Mouse (Mus musculus) liver, embryonic 12.5 days (tissue): ENCODE results near the gene Vax1. TPM values are rescaled to one million over a fixed set of nuclear protein-coding genes. Genes with fewer than 3 reads are reported as not detected.

ENCODE experiments used
- ATAC-seq: fragments of 200-750 bp; cut with Nextera tagmentation; 2 replicates; pipeline ENCODE4 v1.8.0; 2017; ENCODE audit warnings: moderate number of reproducible peaks, mild to moderate bottlenecking, moderate library complexity
- H3K27ac ChIP-seq: fragments of 300-500 bp; sonication (generic); 2 replicates; pipeline ENCODE4 v1.5.1; 2016; ENCODE audit warnings: mild to moderate bottlenecking
- H3K27me3 ChIP-seq: fragments of 300-500 bp; sonication (generic); replicated peaks from 2 replicates; pipeline ENCODE4 v1.6.1; 2016; ENCODE audit warnings: mild to moderate bottlenecking, moderate library complexity
- H3K36me3 ChIP-seq: fragments of 300-500 bp; sonication (generic); 2 replicates; pipeline ENCODE4 v1.6.1; 2016; ENCODE audit warnings: mild to moderate bottlenecking, moderate library complexity
- H3K4me1 ChIP-seq: fragments of 300-500 bp; sonication (generic); 2 replicates; pipeline ENCODE4 v1.6.1; 2016
- H3K4me2 ChIP-seq: fragments of 300-500 bp; sonication (generic); 2 replicates; pipeline ENCODE4 v1.6.1; 2016; ENCODE audit warnings: mild to moderate bottlenecking, moderate library complexity
- H3K4me3 ChIP-seq: fragments of 300-500 bp; sonication (generic); 2 replicates; pipeline ENCODE4 v1.5.1; 2016; ENCODE audit warnings: mild to moderate bottlenecking, moderate library complexity
- H3K9ac ChIP-seq: fragments of 300-500 bp; sonication (generic); 2 replicates; pipeline ENCODE4 v1.6.1; 2016; ENCODE audit warnings: mild to moderate bottlenecking, moderate library complexity
- H3K9me3 ChIP-seq: fragments of 300-500 bp; sonication (generic); replicated peaks from 2 replicates; pipeline ENCODE4 v1.6.1; 2016; ENCODE audit warnings: mild to moderate bottlenecking, moderate library complexity
- WGBS: fragments of 180-500 bp; shearing (Covaris S2); methylation state at CpG from one replicate; pipeline ENCODE4 v1.1.7; 2016; ENCODE audit not compliant: insufficient replicate concordance; 5-methylcytosine and 5-hydroxymethylcytosine counted together
- polyA plus RNA-seq: library from polyadenylated mRNA; unstranded; fragments of >200 nt; fragmentation: Nextera tagmentation; extraction: Ambion mirVana; gene quantifications from 2 replicates; pipeline ENCODE4 v1.2.1, GENCODE M21; 2016

The Vax1 gene
- polyA plus RNA-seq: not detected in 2 replicates

DNA sequence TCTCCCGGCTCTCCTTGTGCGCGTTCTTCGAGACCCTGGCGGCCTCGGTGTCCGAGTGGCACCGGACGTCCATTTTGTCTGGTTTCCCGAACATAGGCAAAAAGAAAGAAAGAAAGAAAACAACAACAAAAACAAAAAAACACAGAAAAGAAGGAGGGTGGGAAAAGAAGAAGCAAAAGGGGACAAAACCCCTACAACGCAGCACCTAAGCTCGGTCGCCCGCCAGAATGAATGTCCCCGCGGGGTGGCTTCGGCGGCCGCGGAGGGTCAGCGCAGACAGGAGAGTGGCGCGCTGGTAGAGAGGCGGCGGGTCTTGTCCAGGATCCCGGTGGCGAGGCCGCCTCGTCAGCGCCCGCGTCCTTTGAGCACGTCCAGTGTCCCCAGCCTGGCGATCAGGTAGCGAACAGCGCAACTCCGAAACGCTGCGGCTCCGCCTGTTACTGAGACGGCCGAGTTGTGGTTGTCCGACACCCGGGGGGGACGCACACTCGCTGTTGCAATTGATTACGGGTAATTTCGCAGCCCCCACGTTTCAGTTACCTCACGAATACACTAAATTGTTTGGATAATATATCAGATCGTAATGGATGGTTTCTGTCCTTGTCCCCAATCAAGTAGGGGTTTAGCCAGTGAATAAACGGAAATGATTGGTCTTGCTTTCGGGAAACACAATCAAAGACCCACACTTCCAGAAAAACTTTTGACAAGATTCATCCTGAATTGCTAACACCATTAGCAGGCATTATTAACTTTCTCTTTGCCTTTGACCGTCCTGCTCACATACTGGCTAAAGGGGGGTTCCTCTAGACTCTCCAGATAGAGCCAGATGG is at the start of gene Vax1:
Vax1 (minus strand) TSS at position 121 of the 830 bp plus-strand sequence.
- peak within 1 kb of the TSS; percentile 17 for H3K4me3 ChIP-seq
- peaks cover 5% of the 10 kb centered on the region; the same call in 1 of the 2 replicates for H3K4me1 ChIP-seq
- H3K27me3 ChIP-seq: peaks cover 98% of the 10 kb centered on the region
- no peak within 1 kb of the TSS for H3K27ac ChIP-seq
- H3K9ac ChIP-seq: no peak within 1 kb of the TSS
- peak within 1 kb of the TSS; percentile 31 for H3K4me2 ChIP-seq
- H3K9me3 ChIP-seq: no peaks in the 10 kb centered on the region
- 2% methylated on average over 54 of the region's 54 CpGs for WGBS
- no peaks in the 10 kb centered on the region for H3K36me3 ChIP-seq
- ATAC-seq: no peak

DNA sequence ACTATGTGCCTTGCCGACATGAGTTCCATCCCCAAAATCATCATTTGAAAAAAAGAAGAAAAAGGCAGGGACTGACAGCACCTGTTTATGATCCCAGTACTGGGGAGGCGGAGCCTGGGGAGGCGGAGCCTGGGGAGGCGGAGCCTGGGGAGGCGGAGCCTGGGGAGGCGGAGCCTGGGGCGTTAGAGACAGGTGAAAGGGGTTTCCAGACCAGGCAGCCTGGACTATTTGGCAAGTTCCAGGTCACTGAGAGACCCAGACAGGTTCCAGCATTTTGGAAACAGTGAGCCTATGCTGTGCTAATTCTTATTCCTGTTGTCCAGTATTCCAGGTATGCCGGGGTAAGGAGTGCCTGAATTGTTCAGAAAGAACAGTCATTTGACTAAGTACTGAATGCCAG is 49.1 kb upstream of the Vax1 start, which contains the start of gene Kcnk18:
Kcnk18 (plus strand) TSS at position 224 of the 400 bp plus-strand sequence.
- no peak for ATAC-seq
- WGBS: 71% methylated on average over 8 of the region's 8 CpGs
- Histone ChIP-seq H3K9ac (no peak within 1 kb of the TSS), H3K9me3 (no peaks in the 10 kb centered on the region), H3K4me2 (no peak within 1 kb of the TSS), H3K4me1 (no peaks in the 10 kb centered on the region), H3K27ac (no peak within 1 kb of the TSS), H3K27me3 (no peaks in the 10 kb centered on the region; the same call in 1 of the 2 replicates), H3K36me3 (no peaks in the 10 kb centered on the region), H3K4me3 (no peak within 1 kb of the TSS)

DNA sequence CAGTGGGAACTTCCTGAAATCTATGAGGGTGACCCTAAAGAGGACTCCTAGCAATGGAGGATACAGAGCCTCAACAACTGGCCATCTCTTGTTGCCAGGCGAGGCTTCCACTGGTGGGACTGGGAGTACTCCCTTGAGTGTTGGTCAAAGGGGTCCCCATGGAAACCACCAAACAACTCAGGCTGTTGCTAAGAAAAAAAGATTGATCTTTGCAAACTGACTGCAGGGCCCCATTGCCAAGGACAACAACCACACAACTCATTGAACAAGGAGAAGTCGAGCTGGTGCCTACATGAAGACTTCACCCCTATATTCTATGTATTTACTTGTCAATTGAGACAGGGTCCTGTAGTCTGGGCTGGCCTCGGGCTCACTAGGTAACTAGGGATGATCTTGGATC is 47.0 kb upstream of the Vax1 start:
- H3K4me3 ChIP-seq: no peak overlapping the region
- no peak for ATAC-seq
- no peak overlapping the region for H3K9ac ChIP-seq
- 57% methylated on average over 3 of the region's 3 CpGs for WGBS
- H3K9me3 ChIP-seq: no peaks in the 10 kb centered on the region
- H3K36me3 ChIP-seq: no peaks in the 10 kb centered on the region
- no peak overlapping the region for H3K4me2 ChIP-seq
- H3K27me3 ChIP-seq: peaks cover 3% of the 10 kb centered on the region; the same call in 1 of the 2 replicates
- no peak overlapping the region for H3K27ac ChIP-seq
- H3K4me1 ChIP-seq: no peaks in the 10 kb centered on the region

DNA sequence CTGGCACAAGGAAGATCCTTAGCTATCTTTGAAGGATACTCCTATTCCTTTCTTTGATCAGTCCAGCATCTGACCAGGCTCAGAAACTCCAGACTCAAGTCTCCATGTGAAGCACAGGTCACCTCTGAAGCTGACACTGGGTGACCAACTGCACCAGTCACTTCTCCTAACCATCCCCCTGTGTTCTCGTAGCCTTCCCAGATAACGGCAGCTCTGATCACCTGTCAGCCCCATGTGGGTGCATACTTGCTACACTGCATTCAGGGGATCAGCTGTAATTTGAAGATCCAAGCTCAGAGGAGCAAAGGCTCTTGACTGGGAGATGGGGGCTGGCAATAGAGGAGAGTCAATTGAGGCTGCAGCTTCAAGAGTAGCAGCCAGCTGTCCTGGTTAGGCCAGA is 39.1 kb upstream of the Vax1 start:
- H3K27ac ChIP-seq: no peak overlapping the region
- 30% methylated on average over 2 of the region's 2 CpGs for WGBS
- H3K4me2 ChIP-seq: no peak overlapping the region
- no peak overlapping the region for H3K4me3 ChIP-seq
- H3K4me1 ChIP-seq: no peaks in the 10 kb centered on the region
- no peak overlapping the region for H3K9ac ChIP-seq
- peaks cover 17% of the 10 kb centered on the region; the same call in 1 of the 2 replicates for H3K27me3 ChIP-seq
- H3K9me3 ChIP-seq: no peaks in the 10 kb centered on the region
- H3K36me3 ChIP-seq: no peaks in the 10 kb centered on the region
- ATAC-seq: no peak

DNA sequence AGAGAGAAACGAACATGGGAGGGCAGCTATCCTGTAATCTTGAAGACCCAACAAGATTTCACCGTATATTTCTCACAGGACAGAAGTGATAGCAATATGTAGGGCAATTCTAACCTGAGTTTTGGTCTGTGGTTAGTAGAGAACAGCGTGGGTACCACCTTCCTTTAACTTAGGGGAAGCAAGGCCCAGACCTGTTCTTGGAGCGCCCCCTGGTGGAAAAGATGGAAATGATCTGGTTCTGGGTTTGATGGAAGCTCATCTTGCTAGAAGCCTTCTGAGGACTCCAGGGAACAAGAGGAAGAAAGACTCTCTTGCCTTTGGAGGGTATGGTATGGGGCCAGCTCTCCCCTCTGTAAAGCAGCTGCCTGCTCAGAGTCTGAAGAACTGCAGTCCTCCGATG is 38.6 kb upstream of the Vax1 start:
- 15% methylated on average over 5 of the region's 5 CpGs for whole genome bisulfite sequencing
- H3K27ac ChIP-seq: no peak overlapping the region
- H3K27me3 ChIP-seq: peaks cover 17% of the 10 kb centered on the region; the same call in 1 of the 2 replicates
- ATAC-seq: no peak
- no peaks in the 10 kb centered on the region for H3K9me3 ChIP-seq
- no peaks in the 10 kb centered on the region for H3K4me1 ChIP-seq
- H3K4me2 ChIP-seq: no peak overlapping the region
- no peak overlapping the region for H3K9ac ChIP-seq
- H3K36me3 ChIP-seq: no peaks in the 10 kb centered on the region
- no peak overlapping the region for H3K4me3 ChIP-seq

DNA sequence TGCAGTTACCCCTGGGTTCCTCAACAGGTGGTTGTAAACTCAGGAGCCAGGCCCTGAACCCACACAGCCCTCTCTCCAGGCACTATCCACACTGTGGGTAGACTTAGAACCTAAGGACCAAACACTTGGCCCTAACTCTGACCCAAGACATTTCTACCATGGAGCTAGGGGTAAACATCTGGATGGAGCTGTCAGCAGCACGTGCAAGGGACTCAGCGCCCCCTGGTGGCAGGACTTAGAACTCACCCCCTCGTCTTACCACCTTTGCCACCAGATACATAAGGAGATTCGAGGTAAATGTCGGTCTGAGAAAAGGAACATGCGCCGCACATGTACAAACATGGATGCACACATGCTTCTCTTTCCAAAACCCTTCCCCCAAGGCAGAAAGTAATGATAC is 28.3 kb upstream of the Vax1 start:
- ATAC-seq: no peak
- Histone ChIP-seq H3K9me3 (0 out of 2 replicates have a peak, but pooled peaks cover 8% of the 10 kb centered on the region), H3K27me3 (peaks cover 58% of the 10 kb centered on the region), H3K36me3 (no peaks in the 10 kb centered on the region), H3K4me1 (no peaks in the 10 kb centered on the region; the same call in 1 of the 2 replicates), H3K27ac (no peak overlapping the region), H3K4me3 (no peak overlapping the region), H3K9ac (no peak overlapping the region), H3K4me2 (no peak overlapping the region)
- 33% methylated on average over 7 of the region's 7 CpGs for WGBS

DNA sequence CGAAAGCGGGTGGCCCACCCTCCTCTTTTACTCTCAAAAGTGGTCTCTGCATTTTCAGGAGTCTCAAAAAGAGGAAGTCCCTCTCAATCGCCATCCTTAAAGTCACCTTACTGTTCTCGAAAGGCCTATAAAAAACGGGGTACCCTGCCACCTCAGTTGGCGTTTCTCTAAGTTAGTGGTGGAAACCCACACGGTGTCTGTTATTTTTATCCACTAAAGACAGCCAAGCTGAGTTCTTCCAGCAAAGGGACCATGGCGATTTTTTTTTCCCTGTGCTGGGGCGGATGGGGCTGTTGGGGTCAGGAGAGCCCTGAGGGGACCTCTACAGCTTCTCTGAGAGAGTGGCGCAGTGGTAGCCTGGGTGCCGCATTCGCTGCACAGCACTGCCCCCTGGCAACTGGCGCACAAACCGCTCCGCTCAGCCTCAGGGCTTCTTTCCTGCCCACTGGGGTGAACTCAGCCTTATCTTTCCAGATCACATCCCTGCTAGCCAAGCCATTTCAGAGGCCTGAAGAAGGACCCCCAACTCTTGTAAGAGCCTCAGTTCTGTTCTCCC is 26.3 kb upstream of the Vax1 start:
- peaks cover 76% of the 10 kb centered on the region for H3K27me3 ChIP-seq
- 8% methylated on average over 15 of the region's 15 CpGs for WGBS
- no peaks in the 10 kb centered on the region for H3K36me3 ChIP-seq
- no peak overlapping the region for H3K9ac ChIP-seq
- H3K9me3 ChIP-seq: 0 out of 2 replicates have a peak, but pooled peaks cover 7% of the 10 kb centered on the region
- no peak for ATAC-seq
- H3K27ac ChIP-seq: no peak overlapping the region
- H3K4me1 ChIP-seq: no peaks in the 10 kb centered on the region; the same call in 1 of the 2 replicates
- H3K4me2 ChIP-seq: no peak overlapping the region
- H3K4me3 ChIP-seq: no peak overlapping the region

DNA sequence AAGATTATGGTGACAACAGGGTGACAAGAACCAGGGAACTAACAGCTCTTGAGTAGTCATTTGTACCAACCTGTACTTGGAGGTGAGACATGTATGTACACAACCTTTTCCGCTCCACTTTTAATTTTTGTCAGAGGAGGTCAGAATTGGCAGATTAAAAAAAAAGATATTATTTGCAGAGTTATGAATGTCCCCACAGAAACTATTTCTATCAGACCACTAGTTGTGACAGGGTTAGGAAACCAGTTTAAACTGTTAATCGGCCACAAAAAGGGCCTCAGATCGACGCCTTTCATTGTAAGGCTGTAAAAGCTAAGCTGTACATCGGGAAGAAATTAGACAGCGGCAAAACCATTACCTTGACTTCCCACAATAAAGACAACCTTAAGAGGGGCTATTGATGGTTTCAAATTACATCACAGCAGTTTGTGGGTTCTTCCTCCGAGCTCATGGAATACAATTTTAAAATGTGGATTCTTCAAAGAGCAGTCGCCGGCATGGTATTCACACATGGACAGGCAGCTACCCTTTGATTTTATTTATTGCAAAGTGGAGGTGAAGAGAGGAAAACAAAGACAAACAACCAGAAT is 25.4 kb upstream of the Vax1 start:
- Histone ChIP-seq H3K27me3 (peaks cover 85% of the 10 kb centered on the region), H3K4me2 (no peak overlapping the region), H3K27ac (no peak overlapping the region), H3K9me3 (0 out of 2 replicates have a peak, but pooled peaks cover 6% of the 10 kb centered on the region), H3K36me3 (no peaks in the 10 kb centered on the region), H3K4me3 (no peak overlapping the region), H3K9ac (no peak overlapping the region), H3K4me1 (no peaks in the 10 kb centered on the region; the same call in 1 of the 2 replicates)
- 14% methylated on average over 9 of the region's 9 CpGs for WGBS
- no peak for ATAC-seq

DNA sequence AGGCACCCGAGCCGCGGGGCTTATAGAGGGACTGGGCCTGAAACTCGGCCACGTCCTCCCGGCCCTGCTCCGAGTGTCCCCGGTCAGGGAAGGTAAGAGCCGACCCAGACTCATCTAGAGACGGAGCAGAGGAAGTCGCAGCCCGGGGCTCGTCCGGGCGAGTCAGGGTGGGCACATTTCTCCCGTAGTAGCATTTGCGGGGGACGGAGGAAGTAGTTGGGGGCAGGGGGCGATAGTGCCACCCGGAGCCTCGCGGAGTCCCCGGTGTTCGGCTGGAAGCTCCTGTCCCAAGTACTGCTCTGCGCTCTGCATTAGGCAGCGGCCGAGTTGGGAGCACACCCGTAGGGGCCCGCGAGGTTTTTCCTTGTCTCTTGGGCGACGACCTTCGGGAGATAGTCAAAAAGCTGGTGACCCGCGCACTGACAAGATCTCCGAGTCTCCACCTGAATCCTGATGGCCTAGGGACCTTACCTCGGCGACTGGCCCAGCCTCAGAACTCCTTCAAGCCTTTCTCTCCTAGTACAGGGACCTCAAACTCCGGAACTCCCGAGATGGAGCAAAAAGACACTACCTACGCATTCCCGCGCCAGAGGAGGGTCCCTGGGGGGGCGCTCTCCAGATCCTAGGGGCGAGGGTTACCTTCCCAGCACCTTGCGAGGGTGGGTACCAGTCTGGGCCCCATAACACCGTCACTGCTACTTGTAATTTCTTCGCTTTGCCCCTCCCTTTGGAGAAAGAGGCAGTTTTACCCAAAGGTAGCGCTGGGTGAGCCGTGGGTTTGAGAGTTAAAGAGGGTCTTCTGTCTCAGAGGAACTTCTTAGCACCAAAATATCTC is 24.3 kb upstream of the Vax1 start:
- Histone ChIP-seq H3K27ac (no peak overlapping the region), H3K4me3 (no peak overlapping the region; the same call in 1 of the 2 replicates)

DNA sequence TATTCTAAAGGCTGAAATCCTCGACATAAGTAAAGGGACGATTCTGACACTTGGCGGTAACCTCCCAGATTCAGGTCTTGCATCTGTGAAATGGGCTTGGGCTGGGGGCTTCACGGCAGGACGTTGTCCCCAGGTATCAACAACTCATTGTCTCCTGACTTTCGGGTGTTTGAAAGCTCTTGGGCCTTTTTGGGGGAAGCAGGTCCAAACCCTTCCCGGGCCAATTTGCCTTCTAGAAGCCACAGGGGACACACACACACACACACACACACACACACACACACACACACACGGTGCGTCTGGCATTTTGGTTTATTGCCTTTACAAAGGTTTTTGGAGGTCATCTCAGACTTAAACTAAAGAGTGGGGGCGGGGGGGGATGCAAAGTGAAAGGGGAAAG is 23.6 kb upstream of the Vax1 start:
- Histone ChIP-seq H3K4me2 (peak overlapping the region; percentile 40), H3K27ac (no peak overlapping the region), H3K36me3 (no peaks in the 10 kb centered on the region), H3K9ac (no peak overlapping the region), H3K4me1 (no peaks in the 10 kb centered on the region; the same call in 1 of the 2 replicates), H3K27me3 (peaks cover 92% of the 10 kb centered on the region), H3K4me3 (no peak overlapping the region; the same call in 1 of the 2 replicates), H3K9me3 (no peaks in the 10 kb centered on the region)
- no peak for ATAC-seq
- WGBS: 2% methylated on average over 10 of the region's 10 CpGs

More for the DNA sequence above, 24.3 kb upstream of the Vax1 start:
- Histone ChIP-seq H3K9ac (no peak overlapping the region), H3K4me1 (no peaks in the 10 kb centered on the region; the same call in 1 of the 2 replicates), H3K27me3 (peaks cover 90% of the 10 kb centered on the region), H3K9me3 (0 out of 2 replicates have a peak, but pooled peaks cover 1% of the 10 kb centered on the region), H3K36me3 (no peaks in the 10 kb centered on the region), H3K4me2 (peak overlapping the region; percentile 40)
- no peak for ATAC-seq
- 1% methylated on average over 50 of the region's 50 CpGs for WGBS

DNA sequence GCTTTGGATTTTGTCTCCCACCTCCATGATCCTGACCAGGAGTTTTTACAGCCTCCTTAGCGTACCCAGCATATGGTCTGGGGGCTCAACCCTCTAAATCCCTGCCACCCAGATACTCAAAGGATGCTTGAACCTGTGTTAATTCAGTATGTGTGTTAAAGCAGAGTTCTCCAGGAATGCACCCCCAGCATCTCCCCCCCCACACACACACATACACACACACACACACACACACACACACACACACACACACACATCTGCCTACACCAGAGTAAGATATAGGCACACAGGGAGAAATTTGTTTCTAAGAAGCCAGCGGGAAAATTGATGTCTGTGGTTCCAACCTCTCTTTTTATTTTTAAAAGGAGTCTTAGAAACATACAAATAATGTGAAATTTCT is 22.6 kb upstream of the Vax1 start:
- Histone ChIP-seq H3K4me2 (no peak overlapping the region), H3K9me3 (no peaks in the 10 kb centered on the region), H3K4me3 (no peak overlapping the region), H3K27ac (no peak overlapping the region), H3K4me1 (no peaks in the 10 kb centered on the region; the same call in 1 of the 2 replicates), H3K36me3 (no peaks in the 10 kb centered on the region), H3K9ac (no peak overlapping the region), H3K27me3 (peaks cover 86% of the 10 kb centered on the region)
- 20% methylated on average over 2 of the region's 2 CpGs for WGBS
- ATAC-seq: no peak
